Comparison of ENCODE assay signal across 14 mouse cellular contexts in genomic region chr1:159928681-159929335, GRCm38 (mm10).
DNase-seq lines count a peak whose midpoint lies in the region; ATAC-seq and TF ChIP-seq lines count a peak whose summit lies in the region.
"Had no signal": no experiment of that assay in that cellular context is flagged by ENCODE, and none has a peak within 500 bp of the region (broad histone marks: within the 10 kb centered on the region; RNA-seq: fewer than 3 reads in every experiment).

No protein-coding gene starts in this region.

- peaks cover 7% of the 10 kb centered on the region; the same call in 1 of the 2 replicates for H3K4me1 ChIP-seq in kidney, adult 2 months (ENCODE audit: control insufficient read depth, insufficient read depth, low read length)
- no peaks in the 10 kb centered on the region for H3K4me1 ChIP-seq in midbrain, embryonic 13.5 days (replicated peaks)
- H3K4me1 ChIP-seq: midbrain, embryonic 12.5 days had no signal

- no peaks in the 10 kb centered on the region for H3K9me3 ChIP-seq in midbrain, embryonic 13.5 days
- H3K9me3 ChIP-seq: G1E; midbrain, embryonic 12.5 days; neural tube, embryonic 13.5 days had no signal

- no peak overlapping the region for H3K4me3 ChIP-seq in kidney, adult 2 months (ENCODE audit: insufficient read depth, low read depth, low read length)
- H3K4me3 ChIP-seq in midbrain, embryonic 13.5 days (replicated peaks) = no peak overlapping the region
- H3K4me3 ChIP-seq: midbrain, embryonic 12.5 days; neural tube, embryonic 13.5 days had no signal

- 0 out of 2 replicates have a peak overlapping the region, but pooled peaks have one; percentile 63 for H3K27ac ChIP-seq in kidney, adult 2 months (ENCODE audit: insufficient read depth, low read depth, low read length)
- no peak overlapping the region for H3K27ac ChIP-seq in midbrain, embryonic 13.5 days
- H3K27ac ChIP-seq: liver, embryonic 14.5 days; midbrain, embryonic 12.5 days; neural tube, embryonic 13.5 days had no signal

- no peak overlapping the region for H3K4me2 ChIP-seq in midbrain, embryonic 13.5 days (replicated peaks)
- H3K4me2 ChIP-seq: midbrain, embryonic 12.5 days; neural tube, embryonic 13.5 days had no signal

- peak; percentile 71 for DNase-seq in kidney, adult 2 months
- DNase-seq in kidney, adult 18-20 months = no peak
- DNase-seq in adrenal gland, postnatal 14 days = peak; percentile 36
- peak; percentile 75 for DNase-seq in lung, postnatal 25 days (ENCODE audit: low spot score)
- DNase-seq in urinary bladder, postnatal 10 days (ENCODE audit: low spot score) = no peak
- DNase-seq: cerebellum, adult 18-20 months; right cerebral cortex, adult 18-20 months had no signal

- no peak for TF ChIP-seq POLR2A in kidney, adult 2 months (IDR thresholded peaks at IDR 0.05; ENCODE audit: low read depth, low read length)

- no peak for TF ChIP-seq CTCF in kidney, adult 2 months (conservative IDR thresholded peaks at IDR 0.05; ENCODE audit: insufficient read depth, insufficient read length, low read depth, low read length)

- no peaks in the 10 kb centered on the region for H3K27me3 ChIP-seq in kidney, adult 2 months (replicated peaks; ENCODE audit: control insufficient read depth, insufficient read depth, low read length)
- no peaks in the 10 kb centered on the region for H3K27me3 ChIP-seq in midbrain, embryonic 13.5 days
- H3K27me3 ChIP-seq: midbrain, embryonic 12.5 days; neural tube, embryonic 13.5 days had no signal

- H3K9ac ChIP-seq in midbrain, embryonic 13.5 days (replicated peaks) = no peak overlapping the region
- H3K9ac ChIP-seq: liver, embryonic 14.5 days; midbrain, embryonic 12.5 days; neural tube, embryonic 13.5 days had no signal

- ATAC-seq in inflammation-experienced regulatory T-cells, adult 6 months = peak; percentile 94
- ATAC-seq in midbrain, embryonic 13.5 days = no peak
- ATAC-seq: intestine, embryonic 16.5 days had no signal

- H3K36me3 ChIP-seq in kidney, adult 2 months (ENCODE audit: control insufficient read depth, insufficient read depth, low read length) = no peaks in the 10 kb centered on the region
- H3K36me3 ChIP-seq in midbrain, embryonic 13.5 days = no peaks in the 10 kb centered on the region
- H3K36me3 ChIP-seq: G1E; midbrain, embryonic 12.5 days; neural tube, embryonic 13.5 days had no signal

- WGBS in kidney, adult 2 months = 60% methylated on average over 9 of the region's 9 CpGs
- 86% methylated on average over 9 of the region's 9 CpGs for WGBS in midbrain, embryonic 13.5 days

Comparison
In these comparisons a context has a peak if more than half of its experiments do, and no peak if none do; other contexts are left out.
1. DNase-seq: peak in kidney, adult 2 months (single experiment), adrenal gland, postnatal 14 days (single experiment) and lung, postnatal 25 days (single experiment); none in kidney, adult 18-20 months (single experiment) and urinary bladder, postnatal 10 days (single experiment).